Mouse (Mus musculus) hindbrain, embryonic 14.5 days (tissue): ENCODE results near the gene Knstrn. TPM values are rescaled to one million over a fixed set of nuclear protein-coding genes. Genes with fewer than 3 reads are reported as not detected.

Source experiments
- ATAC-seq: fragments of 200-750 bp; cut with Nextera tagmentation; 2 replicates; pipeline ENCODE4 v1.8.0; 2017; ENCODE audit warnings: moderate number of reproducible peaks, mild to moderate bottlenecking, moderate TSS enrichment, moderate library complexity; ENCODE audit not compliant: low FRiP score
- DNase-seq: peaks from one replicate; pipeline ENCODE4 v3.0.0-alpha.2; 2015; ENCODE audit warnings: low spot score
- H3K27ac ChIP-seq: fragments of 300-500 bp; sonication (generic); 2 replicates; pipeline ENCODE4 v1.5.1; 2014; ENCODE audit warnings: mild to moderate bottlenecking, moderate library complexity
- H3K27me3 ChIP-seq: fragments of 300-500 bp; sonication (generic); 2 replicates; pipeline ENCODE4 v1.6.1; 2014; ENCODE audit warnings: mild to moderate bottlenecking, low read length, mixed read lengths; ENCODE audit not compliant: control insufficient read depth, insufficient read depth
- H3K36me3 ChIP-seq: fragments of 300-500 bp; sonication (generic); replicated peaks from 2 replicates; pipeline ENCODE4 v1.6.1; 2014; ENCODE audit not compliant: control insufficient read depth, insufficient read depth
- H3K4me1 ChIP-seq: fragments of 300-500 bp; sonication (generic); replicated peaks from 2 replicates; pipeline ENCODE4 v1.6.1; 2014; ENCODE audit warnings: antibody characterized with exemption, low read length, mixed read lengths; ENCODE audit not compliant: control insufficient read depth, insufficient read depth
- H3K4me2 ChIP-seq: fragments of 300-500 bp; sonication (generic); replicated peaks from 2 replicates; pipeline ENCODE4 v1.6.1; 2014; ENCODE audit warnings: mild to moderate bottlenecking, moderate library complexity
- H3K4me3 ChIP-seq: fragments of 300-500 bp; sonication (generic); replicated peaks from 2 replicates; pipeline ENCODE4 v1.5.1; 2014; ENCODE audit warnings: mild to moderate bottlenecking, low read length
- H3K9ac ChIP-seq: fragments of 300-500 bp; sonication (generic); 2 replicates; pipeline ENCODE4 v1.6.1; 2014
- H3K9me3 ChIP-seq: fragments of 300-500 bp; sonication (generic); 2 replicates; pipeline ENCODE4 v1.6.1; 2016; ENCODE audit warnings: low read length; ENCODE audit not compliant: control insufficient read depth
- WGBS: fragments of 180-500 bp; shearing (Covaris S2); extraction: QIAGEN DNeasy Blood & Tissue Kit; methylation state at CpG from one replicate; pipeline ENCODE4 v1.1.7; 2014; 5-methylcytosine and 5-hydroxymethylcytosine counted together
- polyA plus RNA-seq: library from polyadenylated mRNA; unstranded; fragments of >200 nt; fragmentation: Nextera tagmentation; extraction: Ambion mirVana; gene quantifications from 2 replicates; pipeline ENCODE4 v1.2.1, GENCODE M21; 2014

Gene Knstrn
- polyA plus RNA-seq, 1 experiment from 2014 or later: 16.1 TPM

DNA sequence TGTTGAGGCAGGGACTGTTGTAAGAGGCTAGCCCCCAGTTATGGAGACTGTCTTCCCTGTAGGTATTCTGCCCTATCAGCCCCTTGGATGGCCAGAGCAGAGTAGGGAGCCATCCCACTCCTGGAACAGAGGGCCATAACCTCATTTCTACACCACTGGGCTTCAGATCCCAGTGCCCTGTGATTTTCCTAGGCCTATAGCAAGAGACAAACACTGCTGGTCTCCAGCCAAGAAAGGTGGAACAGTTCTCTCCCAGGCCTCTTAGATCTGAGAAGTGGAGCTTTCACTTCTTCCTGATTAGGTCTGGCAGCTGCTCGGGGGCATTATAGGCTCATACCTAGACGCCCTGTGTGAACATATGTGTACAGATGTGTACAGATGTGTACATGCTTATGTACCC lies 37.5 kb upstream of the Knstrn start:
- H3K4me3 ChIP-seq: no peak overlapping the region
- H3K4me1 ChIP-seq: peaks cover 16% of the 10 kb centered on the region
- no peaks in the 10 kb centered on the region for H3K27me3 ChIP-seq
- no peak overlapping the region for H3K4me2 ChIP-seq
- WGBS: 80% methylated on average over 2 of the region's 2 CpGs
- no peak overlapping the region for H3K9ac ChIP-seq
- no peaks in the 10 kb centered on the region for H3K36me3 ChIP-seq
- no peak overlapping the region for H3K27ac ChIP-seq
- ATAC-seq (no peak), DNase-seq (no peak)
- H3K9me3 ChIP-seq: no peaks in the 10 kb centered on the region

DNA sequence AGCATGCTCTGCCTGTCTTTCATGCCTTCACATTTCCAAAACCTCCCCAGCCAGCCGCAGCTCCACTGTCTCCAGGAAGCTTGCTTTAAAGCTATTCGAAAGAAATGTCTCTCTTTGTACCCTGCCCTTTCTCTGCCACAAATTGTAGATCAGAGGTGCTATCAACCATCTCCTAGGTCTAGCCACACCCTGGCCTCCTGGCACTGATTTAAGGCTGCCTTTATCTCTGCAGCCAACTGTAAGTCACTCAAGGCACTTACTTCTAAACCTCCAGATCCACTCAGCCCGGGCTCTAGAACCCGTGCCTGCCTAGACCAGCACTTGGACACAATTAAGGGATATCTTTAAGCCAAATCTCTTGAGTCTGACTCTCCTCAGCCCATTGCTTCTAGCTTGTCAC lies 35.4 kb upstream of the Knstrn start:
- 86% methylated on average over 4 of the region's 4 CpGs for WGBS
- H3K4me3 ChIP-seq: no peak overlapping the region
- H3K27ac ChIP-seq: no peak overlapping the region
- H3K9ac ChIP-seq: no peak overlapping the region
- H3K4me2 ChIP-seq: no peak overlapping the region
- no peaks in the 10 kb centered on the region for H3K27me3 ChIP-seq
- no peaks in the 10 kb centered on the region for H3K36me3 ChIP-seq
- H3K9me3 ChIP-seq: no peaks in the 10 kb centered on the region
- DNase-seq: no peak
- H3K4me1 ChIP-seq: peaks cover 16% of the 10 kb centered on the region
- no peak for ATAC-seq

- peak; percentile 7; the same call in 1 of the 2 replicates for ATAC-seq
- H3K36me3 ChIP-seq: no peaks in the 10 kb centered on the region
Measured at GRCm38 (mm10) chr2:118779065-118779464, 34.7 kb upstream of the Knstrn start.

DNA sequence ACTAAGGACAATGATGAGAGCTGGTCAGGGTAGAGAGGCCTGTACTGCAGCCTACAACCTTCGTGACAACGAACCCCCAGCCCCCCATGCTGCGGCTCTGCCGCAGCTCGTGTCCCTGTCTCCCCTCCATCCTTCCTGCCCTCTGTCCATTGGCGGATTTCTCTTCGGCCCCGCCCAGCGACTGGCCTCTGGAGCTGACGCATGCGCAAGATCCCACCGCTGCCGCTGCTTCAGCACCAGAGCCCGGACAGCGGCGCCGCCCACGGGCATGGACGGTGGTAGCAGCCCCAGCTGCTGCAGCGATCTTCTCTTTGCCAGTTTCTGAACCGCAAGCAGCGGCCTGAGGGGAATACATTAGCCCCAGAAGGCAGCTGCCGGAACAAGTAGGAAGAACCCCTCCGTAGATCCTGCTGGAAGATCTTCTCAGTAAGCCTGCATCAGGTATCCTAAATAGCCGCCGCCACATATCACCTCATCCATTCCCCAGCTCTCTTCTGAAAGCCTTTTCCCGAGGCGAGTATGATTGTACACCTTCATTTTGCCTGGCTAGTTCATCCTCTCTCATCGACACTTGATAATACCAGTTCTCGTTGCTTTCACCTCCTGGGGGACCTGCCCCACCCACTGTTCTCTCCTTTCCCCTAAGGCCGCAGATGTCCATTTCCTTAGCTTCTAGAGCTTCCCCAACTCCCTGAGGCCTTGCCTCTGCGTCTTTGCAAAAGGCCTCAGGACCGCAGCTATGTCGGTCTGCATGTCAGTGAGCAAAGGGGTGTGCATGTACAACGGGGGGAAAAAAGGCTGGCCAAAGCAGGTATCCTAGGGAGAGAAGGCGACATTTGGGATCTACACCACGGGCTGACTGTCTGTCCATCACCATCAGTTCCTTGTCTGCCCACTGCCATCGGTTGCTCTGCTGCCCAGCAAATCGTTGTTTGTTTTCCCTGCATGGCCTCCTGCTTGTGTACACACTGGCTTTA lies 34.0 kb upstream of the Knstrn start, which contains the start of gene Disp2:
TSS of gene Disp2 (plus strand) at position 216 of the 977 bp plus-strand sequence.
- WGBS: 9% methylated on average over 39 of the region's 39 CpGs
- peak within 1 kb of the TSS; percentile 44 for H3K4me3 ChIP-seq

More at GRCm38 (mm10) chr2:118779065-118779464, 34.7 kb upstream of the Knstrn start:
- no peaks in the 10 kb centered on the region for H3K9me3 ChIP-seq
- H3K4me2 ChIP-seq: peak overlapping the region; percentile 65
- peaks cover 16% of the 10 kb centered on the region for H3K4me1 ChIP-seq
- peak overlapping the region; percentile 44 for H3K4me3 ChIP-seq
- no peaks in the 10 kb centered on the region for H3K27me3 ChIP-seq
- peak overlapping the region; percentile 67 for H3K9ac ChIP-seq
- WGBS: 5% methylated on average over 10 of the region's 10 CpGs
- H3K27ac ChIP-seq: peak overlapping the region; percentile 78
- DNase-seq: no peak

GRCm38 (mm10) chr2:118781115-118781514 lies 32.7 kb upstream of the Knstrn start:
- 33% methylated on average over 1 of the region's 1 CpGs for WGBS

More for the DNA sequence above, 34.0 kb upstream of the Knstrn start, which contains the start of gene Disp2:
- Histone ChIP-seq H3K9ac (peak within 1 kb of the TSS; percentile 67), H3K36me3 (no peaks in the 10 kb centered on the region), H3K27ac (peak within 1 kb of the TSS; percentile 78), H3K4me2 (peak within 1 kb of the TSS; percentile 65), H3K27me3 (no peaks in the 10 kb centered on the region), H3K9me3 (no peaks in the 10 kb centered on the region), H3K4me1 (peaks cover 16% of the 10 kb centered on the region)
- ATAC-seq (peak; percentile 94), DNase-seq (peak; percentile 96)

DNA sequence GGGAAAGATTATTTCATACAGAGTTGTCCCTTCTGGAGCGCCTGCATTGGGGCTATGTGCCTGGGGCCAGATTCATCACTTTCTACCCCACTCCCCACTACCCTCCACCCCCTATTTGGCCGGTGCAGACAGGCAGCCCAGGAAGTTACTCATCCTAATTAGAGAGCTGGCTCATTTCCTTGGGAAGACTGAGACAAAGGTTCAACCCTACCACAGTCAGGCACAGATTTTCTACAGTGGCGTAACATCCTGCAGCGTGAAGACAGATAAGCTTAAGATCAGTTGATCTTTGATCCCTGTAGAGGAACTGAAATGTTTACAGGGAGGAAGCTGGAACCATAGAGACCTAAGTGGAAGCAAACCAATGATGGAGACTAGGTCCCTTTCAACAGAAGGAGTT lies 31.5 kb upstream of the Knstrn start:
- ATAC-seq (no peak), DNase-seq (no peak)
- no peak overlapping the region for H3K4me3 ChIP-seq
- no peak overlapping the region for H3K4me2 ChIP-seq
- no peak overlapping the region for H3K9ac ChIP-seq
- H3K4me1 ChIP-seq: peaks cover 16% of the 10 kb centered on the region
- H3K36me3 ChIP-seq: peaks cover 17% of the 10 kb centered on the region
- H3K9me3 ChIP-seq: no peaks in the 10 kb centered on the region
- no peak overlapping the region for H3K27ac ChIP-seq
- WGBS: 76% methylated on average over 4 of the region's 4 CpGs
- no peaks in the 10 kb centered on the region for H3K27me3 ChIP-seq

More at GRCm38 (mm10) chr2:118781115-118781514, 32.7 kb upstream of the Knstrn start:
- no peaks in the 10 kb centered on the region for H3K27me3 ChIP-seq
- no peaks in the 10 kb centered on the region for H3K9me3 ChIP-seq
- no peak for ATAC-seq
- H3K36me3 ChIP-seq: peaks cover 5% of the 10 kb centered on the region
- H3K9ac ChIP-seq: no peak overlapping the region
- peak overlapping the region; percentile 65 for H3K4me2 ChIP-seq
- no peak overlapping the region for H3K27ac ChIP-seq
- DNase-seq: no peak
- peak overlapping the region; percentile 44; the same call in 1 of the 2 replicates for H3K4me3 ChIP-seq
- peaks cover 16% of the 10 kb centered on the region for H3K4me1 ChIP-seq

DNA sequence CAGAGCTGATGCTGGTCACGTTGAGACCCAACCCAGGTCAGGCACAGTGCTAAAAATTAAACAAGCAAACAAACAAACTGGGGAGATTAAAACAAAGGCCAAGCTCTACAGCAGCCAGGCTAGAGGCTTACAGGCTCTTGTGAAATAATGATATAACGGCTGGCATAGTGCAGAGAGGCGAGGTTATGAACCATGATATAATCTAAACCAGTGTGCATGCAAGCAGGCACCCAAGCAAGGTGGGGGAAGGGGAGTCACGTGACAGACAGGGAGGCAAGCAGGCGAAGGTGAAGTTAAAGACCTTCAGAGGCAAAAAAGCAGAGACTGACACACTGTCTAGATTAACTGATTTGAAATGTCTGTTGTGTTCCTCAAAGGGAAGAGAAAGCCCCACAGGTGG lies 30.7 kb upstream of the Knstrn start:
- ATAC-seq (no peak), DNase-seq (no peak)
- 72% methylated on average over 5 of the region's 5 CpGs for WGBS
- Histone ChIP-seq H3K4me2 (no peak overlapping the region), H3K9me3 (no peaks in the 10 kb centered on the region), H3K4me3 (no peak overlapping the region), H3K27ac (no peak overlapping the region), H3K4me1 (peaks cover 16% of the 10 kb centered on the region), H3K9ac (no peak overlapping the region), H3K27me3 (no peaks in the 10 kb centered on the region), H3K36me3 (peaks cover 25% of the 10 kb centered on the region)

GRCm38 (mm10) chr2:118783663-118784062 lies 30.1 kb upstream of the Knstrn start:
- DNase-seq (no peak), ATAC-seq (no peak)
- H3K9ac ChIP-seq: no peak overlapping the region
- no peaks in the 10 kb centered on the region for H3K27me3 ChIP-seq
- H3K9me3 ChIP-seq: no peaks in the 10 kb centered on the region
- H3K4me3 ChIP-seq: no peak overlapping the region
- no peak overlapping the region for H3K27ac ChIP-seq
- H3K4me2 ChIP-seq: no peak overlapping the region
- H3K4me1 ChIP-seq: peaks cover 16% of the 10 kb centered on the region
- 92% methylated on average over 7 of the region's 7 CpGs for WGBS
- peaks cover 29% of the 10 kb centered on the region for H3K36me3 ChIP-seq

DNA sequence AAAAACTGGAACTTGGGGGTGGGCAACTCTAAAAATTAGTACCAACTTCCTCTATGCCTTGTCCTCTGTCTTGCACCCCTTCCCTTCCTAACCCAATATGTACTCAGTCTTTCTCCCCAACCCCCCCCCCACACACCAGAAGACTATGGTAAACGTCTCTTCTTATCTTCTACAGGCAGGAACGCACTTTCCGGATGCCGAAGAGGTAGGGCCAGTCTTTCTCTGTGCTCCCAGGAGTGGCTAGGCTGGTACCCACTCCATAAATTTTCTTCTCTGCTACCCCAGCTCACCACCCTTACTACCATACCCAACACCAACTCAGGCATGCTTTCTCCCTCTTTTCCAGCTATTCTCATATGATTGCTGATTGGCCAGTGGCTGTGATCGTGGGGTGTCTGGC lies 27.3 kb upstream of the Knstrn start:
- no peak overlapping the region for H3K4me3 ChIP-seq
- H3K27me3 ChIP-seq: no peaks in the 10 kb centered on the region
- no peak overlapping the region for H3K9ac ChIP-seq
- no peak overlapping the region for H3K27ac ChIP-seq
- H3K4me1 ChIP-seq: no peaks in the 10 kb centered on the region
- peaks cover 56% of the 10 kb centered on the region for H3K36me3 ChIP-seq
- WGBS: 89% methylated on average over 5 of the region's 5 CpGs
- DNase-seq: no peak
- H3K4me2 ChIP-seq: no peak overlapping the region
- no peak for ATAC-seq
- H3K9me3 ChIP-seq: no peaks in the 10 kb centered on the region
